Mouse (Mus musculus) induced T-regulatory cell, adult 2 months (primary cell): ENCODE results near the gene Phf19.
A peak's percentile ranks its signal among the peaks of the same experiment; 100 is the strongest.

Source experiments
- DNase-seq: peaks from one replicate; pipeline ENCODE4 v3.0.0-alpha.2; 2012; ENCODE audit warnings: low read depth

The Phf19 gene

DNA sequence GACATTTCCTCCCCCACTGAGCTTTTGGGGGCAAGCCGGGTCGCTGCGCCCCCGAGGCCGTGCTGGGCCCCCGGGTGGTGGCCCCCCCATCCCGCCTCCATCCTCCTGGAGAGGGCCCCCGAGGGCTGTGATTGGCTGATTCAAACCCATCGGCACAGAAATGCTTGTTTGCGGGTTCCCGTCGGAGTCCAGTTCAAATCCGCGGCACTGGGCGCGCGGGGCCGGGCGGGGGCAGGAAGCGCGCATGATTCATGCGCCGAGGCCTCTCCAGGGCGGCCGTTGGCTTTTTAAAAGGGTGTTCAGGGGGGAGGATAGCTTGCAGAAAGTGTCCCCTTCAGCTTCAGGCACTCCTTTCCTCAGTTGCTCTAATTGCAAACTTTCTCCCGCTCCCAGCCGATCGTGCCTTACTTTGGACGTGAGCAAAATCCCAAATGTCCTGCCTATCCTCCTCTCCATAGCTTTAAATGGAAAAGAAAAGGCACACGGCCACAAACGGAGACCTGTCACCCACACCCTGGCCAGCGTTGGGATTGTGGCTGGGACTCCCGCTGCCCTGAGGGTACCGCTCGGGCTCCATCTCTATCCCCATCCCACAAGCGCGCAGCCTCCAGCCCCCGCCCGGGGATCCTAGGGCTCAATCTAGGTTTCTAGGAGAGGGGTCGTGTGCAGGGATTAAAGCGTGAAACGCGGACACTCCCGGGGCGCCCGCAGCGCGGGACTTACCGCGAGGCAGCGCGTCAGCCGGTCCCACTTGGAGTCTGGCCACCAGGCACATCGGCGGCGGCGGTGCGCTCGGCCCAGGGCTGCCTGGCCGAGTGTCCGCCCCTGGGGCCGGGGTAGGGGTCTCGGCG, at the start of gene Phf19:
Gene Phf19, minus strand, starts transcription at position 809 of the 851 bp plus-strand sequence.
- DNase-seq = peak; percentile 77

DNA sequence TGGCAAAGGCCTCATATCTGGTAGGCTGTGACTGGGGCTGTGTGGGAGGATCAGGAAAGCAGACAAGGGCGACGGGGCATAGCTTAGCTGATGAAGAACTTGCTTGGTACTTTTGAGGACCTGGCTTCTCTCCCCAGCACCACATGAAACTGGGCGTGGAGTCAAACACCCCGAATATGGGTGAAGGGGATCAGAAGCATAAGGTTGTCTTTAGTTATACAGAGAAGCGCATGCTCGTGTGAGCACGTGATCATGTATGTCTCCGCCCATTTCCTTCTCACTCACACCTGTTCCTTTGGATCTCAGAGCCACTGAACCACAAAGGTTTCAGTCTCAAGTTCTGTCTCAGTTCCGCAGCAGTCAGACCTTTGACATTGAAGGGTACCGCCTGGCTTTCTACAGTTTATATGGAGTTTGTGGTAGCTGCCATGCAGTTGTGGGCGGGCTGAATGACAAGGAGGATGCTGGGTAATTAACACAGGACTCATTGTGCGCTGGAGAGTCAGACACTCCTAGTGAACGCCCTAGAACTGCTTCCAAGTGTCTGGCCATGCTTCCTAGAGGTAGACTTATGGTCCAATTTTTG, 49.6 kb upstream of the Phf19 start:
- DNase-seq = peak; percentile 97

DNA sequence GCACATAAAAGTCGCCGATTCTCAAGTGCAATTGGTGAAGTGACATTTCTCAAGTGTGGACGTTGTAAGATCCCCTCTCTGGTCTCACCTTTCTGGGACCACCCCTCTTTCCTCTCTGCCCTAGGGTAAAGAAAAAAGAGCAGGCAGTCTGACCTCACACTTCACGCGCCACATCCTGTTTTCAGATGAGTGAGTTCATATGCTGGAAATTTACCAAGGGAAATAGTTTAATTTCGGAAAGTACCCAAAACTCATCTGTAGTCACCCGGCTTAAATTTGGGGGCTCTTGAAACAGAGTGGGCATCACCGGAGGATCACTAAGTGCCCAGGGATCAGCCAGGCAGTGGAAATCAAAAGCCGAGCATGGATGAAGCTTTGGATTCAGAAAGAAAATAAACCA, 49.1 kb upstream of the Phf19 start:
- peak; percentile 96 for DNase-seq

DNA sequence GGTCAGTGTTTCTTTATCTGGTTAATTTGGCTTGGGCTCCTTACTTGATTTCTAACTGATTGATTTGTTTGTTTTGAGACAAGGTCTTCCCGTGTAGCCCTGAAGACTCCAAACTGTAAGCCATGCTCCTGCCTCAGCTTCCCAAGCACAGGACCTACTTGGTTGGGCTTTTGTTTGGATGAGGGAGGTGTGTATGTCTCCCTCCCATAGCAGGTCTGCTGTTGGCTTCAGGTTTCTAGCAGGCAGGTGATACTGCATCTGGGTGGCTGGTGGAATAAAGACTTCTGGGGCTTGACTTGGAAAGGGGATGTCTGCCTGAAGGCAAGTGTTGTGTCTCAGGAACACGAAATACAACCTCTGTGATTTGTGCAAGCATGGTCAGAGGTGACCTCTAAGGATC, 48.4 kb upstream of the Phf19 start:
- peak; percentile 71 for DNase-seq

DNA sequence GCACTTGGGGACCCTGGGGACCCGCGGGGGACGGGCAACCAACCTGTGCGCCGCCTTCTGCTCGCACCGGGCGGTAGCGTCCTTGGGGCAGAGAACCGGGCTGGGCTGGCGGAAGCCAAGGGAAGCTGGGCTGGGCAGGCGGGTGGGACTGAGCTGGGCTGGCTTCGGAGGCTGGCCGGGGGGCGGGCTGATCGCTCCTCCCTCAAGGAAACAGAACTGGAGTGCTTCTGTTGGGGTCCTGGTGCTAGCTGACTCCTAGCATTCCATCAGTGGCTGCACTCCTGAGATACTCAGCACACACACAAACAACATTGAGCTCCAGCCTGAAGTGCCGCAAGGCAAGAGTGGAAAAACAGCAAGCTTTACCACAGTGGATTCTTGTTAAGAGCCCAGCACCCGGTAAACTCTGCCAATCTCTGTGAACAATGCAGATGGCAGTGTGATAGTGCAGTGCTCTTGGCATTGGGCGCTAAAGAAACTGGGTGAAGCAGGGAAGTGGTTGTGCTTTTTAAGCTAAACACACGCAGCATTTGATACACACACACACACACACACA, 47.7 kb upstream of the Phf19 start, which contains the start of gene Traf1:
Gene Traf1, minus strand, starts transcription at position 292 of the 556 bp plus-strand sequence.
- DNase-seq = peak; percentile 91

DNA sequence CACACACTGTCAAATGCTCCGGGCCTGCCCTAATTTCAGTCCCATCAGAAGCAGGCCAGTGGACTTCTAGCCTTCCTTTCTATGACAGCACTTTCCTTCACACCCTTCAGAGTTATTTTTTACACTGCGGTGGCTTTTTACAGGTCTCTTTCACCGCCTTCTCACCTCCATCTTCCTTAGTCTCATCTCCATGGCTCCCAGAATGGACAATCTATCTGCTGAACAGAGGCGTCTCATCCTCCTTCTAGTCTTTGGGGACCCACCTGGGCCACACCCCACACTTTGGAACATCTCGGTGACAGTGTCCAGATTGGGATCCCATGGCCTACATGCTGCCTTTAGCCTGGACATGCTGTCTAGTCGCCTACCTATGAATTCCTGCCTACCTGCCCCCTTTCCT, 47.1 kb upstream of the Phf19 start:
- peak; percentile 73 for DNase-seq

DNA sequence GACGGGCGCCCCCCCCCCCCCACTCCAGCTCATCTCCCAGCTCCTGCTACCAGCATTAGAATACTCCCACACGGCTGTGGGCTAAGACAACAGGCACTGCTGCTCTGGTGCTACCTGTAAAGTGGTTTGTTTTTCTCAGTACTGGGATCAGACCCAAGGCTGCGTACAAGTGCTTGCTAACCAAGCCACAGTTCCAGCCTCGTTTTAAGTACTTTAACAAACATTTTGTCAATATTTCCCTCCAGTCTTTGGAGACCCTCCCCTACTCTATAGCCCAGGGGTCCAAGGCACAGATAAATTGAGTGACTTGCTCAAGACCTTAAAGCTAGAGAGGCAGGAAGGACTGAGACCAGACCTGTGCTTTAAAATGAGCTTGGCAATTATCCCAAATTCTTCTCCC, 46.6 kb upstream of the Phf19 start:
- DNase-seq = peak; percentile 70

DNA sequence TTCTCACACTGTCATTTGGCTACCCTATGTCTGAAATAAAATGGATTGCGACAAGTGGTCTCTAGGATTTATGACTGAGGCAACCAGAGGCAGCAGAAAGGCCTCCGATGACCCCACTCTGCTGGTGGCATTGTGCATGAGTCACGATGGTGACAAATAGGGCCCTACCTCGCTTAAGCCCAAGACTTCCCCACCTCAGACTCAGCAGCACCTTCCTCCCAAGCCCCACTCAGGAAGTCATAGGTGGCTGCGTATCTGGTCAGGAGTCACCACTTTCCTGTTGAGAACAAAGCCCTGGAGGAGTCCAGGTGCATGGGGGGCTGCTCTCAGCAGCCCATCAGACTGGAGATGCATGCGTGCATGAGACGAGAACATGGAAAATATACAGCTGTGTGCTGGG, 44.8 kb upstream of the Phf19 start:
- peak; percentile 81 for DNase-seq

DNA sequence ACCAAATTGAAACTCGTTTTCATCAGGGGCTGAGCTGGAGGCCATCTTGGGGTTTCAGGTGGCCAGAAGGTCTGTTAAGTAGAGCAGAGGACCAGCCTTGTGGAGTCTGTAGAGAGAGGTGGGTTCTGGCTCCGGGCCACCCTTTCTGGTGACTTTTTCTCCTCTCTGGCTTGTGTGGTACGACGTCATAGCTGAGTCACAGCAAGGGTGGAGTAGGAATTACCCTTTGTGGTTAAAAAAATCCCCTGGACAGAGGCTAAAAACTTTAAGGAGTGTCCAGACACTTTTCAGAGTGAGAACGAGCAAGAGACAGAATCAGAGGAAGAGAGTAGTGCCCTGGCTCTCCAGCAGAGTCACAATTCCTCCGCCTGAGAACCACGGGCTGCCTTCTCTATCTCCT, 44.2 kb upstream of the Phf19 start:
- peak; percentile 93 for DNase-seq

DNA sequence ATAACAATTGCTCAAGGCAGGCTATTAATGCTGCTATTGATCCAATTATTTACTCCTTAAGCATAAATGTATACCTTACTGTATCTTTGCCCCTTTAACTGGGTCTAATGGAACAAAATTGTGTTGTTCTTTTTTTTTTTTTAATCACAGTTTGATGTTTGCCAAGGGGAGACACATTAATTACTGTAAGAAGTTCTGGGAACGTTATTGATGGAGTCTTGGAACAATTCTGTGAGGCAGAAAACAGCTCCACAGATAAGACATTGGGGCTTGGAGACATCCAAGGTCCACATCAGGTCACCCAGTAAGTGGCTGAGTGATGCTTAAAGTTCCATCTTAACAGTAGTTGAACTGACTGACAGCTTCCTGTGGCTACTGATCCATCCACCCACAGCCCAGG, 43.6 kb upstream of the Phf19 start:
- no peak for DNase-seq

DNA sequence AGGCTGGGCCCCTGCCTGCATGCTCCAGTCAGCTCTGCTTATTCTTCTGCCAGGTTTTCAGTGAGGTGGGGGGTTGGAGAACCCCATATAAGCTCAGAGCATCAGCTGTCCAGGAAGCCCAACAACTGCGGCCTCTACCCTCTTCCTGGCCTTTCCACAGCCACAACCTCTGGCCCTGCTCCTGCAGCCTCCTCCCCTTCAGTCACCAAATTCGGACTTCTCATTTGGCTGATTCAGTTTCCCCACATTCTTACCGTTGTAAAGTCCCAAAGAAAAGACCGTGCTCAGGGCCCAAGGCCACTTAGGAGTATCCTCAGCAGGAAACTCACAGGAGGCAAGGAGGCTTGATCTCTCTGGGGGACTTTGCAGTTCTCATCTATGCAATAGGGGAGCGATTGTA, 43.1 kb upstream of the Phf19 start:
- peak; percentile 61 for DNase-seq

DNA sequence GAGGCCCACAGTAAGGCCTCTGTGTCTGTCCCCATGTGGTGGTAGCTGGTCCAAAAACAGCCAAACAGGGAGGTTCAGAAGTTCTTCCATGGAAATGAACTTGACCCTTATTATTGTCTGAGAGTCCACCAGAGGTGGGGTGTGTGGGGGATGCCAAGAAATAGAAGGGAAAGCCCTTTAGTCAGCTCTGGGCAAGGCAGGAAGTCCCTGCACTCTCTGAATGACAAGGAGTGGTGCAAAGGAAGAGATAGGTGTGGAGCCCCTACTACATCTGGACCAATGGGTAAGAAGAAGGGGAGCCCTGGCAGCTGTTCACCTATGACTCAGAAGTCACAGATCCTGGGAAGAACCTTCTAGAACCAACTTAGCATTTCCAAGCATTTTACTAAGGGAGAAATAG, 40.5 kb upstream of the Phf19 start:
- peak; percentile 61 for DNase-seq

DNA sequence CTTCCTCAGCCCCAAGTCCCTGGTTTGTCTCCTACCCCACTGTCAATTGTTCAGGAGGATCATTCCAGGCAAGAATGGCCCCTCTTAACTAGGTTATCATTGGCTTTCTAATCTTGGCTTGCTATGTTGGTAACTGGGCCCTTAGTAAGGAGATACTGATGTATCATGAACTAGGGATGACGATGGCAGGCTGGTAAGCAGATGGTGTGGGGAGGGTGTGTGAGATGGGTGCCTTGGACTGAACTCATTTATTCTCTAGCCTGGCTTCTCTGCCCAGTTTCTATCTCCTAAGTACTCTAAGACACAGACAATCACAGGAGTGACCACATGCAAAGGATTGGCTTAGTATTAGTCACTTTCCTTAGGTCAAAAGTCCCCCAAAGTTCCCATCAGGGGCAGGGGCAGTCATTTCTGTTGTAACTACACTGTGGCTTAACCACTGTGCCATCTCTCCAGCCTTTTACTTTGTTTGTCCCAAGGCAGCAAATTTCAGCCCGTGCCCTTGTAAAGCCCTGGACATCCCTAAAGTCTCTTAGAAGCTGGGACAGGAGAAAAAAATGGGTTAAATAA, 39.8 kb upstream of the Phf19 start:
- peak; percentile 39 for DNase-seq

DNA sequence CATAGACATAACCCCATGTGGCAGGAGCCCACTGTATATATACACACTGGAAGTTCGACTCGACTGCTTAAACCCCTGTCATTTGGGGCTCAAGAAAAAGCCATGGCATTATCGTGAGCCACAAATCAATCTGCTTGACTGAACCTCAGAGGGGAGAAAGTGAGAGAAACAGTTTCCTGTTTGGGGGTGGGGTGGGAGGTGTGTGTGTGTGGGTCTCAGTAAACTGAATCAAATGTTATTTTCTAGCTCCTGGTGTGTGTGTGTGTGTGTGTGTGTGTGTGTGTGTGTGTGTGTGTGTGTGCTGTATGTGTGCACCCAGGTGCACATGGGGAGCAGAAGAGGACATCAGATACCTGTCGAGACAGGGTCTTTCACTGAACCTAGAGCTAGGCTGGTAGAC, 39.2 kb upstream of the Phf19 start:
- DNase-seq = peak; percentile 63

DNA sequence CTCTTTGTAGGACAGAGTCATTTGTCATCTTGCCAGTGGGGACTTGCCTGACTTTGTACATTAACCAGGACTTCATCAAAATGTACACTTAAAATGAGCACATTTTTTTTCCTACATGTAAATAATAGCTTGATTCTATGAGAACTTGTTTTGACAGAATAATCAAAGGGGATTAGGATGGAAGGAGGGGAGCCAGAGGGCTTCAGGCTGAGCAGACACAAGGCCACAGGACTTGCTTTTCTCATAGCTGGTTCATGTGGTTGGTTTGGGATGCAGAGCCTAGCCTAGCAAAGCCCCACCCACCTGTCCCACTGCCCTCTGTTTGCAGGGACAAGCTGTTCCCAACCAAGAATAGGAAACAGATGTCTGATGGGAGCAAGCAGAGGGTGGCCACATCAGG, 37.6 kb upstream of the Phf19 start:
- no peak for DNase-seq

DNA sequence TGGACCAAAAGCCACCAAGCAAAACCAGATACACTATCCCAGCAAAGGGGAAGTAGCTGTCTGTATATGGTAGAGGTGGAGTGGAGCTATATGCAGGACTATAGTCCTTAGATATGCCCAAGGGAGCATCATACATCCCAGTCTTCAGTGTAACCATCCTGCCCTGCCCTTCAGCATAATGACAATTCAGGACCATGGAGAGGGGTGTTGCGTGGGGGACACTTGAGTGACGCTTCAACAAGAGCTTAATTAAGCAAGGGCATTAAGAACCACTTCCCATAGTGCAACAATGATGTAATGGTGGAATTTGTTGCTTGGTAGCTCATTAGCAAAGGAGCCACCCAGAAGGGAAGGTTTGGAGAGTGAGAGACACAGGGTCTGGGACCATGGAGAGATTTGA, 34.8 kb upstream of the Phf19 start:
- DNase-seq = peak; percentile 44

DNA sequence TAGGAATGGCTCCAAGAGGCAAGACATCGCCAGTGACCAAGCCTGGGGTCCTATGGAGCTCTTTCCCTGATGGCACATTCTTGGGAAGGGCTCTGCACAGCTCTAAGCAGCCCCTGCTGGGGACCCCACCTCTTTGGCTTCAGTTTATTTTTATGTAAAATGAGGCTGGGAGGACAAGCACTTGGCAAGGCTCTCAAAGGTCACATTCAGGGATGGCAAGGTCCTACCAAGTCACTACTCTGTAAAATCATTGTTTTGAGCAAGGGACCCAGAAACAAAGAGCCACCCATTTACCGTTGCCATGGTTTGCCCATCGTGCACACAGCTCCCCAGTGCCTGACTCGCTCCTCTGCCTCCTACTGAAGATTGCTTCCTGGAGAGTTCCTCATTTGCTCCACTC, 32.2 kb upstream of the Phf19 start:
- no peak for DNase-seq

DNA sequence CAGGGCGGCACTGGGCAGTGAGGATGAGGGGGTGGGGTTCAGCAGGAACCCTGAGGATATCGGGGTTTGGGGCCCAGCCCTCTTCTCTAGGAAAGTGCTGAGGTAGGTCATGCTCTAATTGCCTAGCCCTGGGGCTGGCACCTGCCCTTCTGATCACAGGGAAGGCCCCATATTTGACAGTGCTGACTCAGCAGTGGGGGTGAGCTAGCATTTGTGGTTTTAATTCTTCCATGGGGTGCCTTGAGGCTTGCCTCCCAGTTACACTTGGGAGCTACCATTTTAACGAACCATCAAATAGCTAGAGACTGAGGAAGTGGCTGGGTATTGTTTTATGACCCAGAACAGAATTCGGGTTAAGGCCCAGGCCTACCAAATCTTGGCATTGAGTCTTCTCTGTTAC, 31.8 kb upstream of the Phf19 start:
- peak; percentile 60 for DNase-seq

DNA sequence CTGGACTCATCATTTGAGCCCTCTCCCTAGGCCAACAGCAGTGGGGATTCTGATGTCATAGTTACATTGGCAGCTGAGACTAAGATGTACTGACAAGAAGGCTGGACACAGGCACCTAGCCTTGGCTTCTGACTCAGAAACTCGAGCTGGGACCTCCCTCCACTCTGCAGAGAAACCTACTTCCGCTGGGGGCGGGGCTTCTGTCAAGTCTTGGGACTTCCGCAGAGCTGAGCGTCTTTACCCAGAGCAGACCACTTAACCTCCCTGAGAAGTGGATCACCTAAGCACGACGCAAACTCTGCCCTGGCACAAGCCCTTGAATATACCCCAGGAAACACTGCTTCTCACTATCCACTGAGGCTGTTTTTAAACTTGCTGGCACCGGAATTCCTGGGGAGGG, 30.9 kb upstream of the Phf19 start:
- DNase-seq = peak; percentile 91

DNA sequence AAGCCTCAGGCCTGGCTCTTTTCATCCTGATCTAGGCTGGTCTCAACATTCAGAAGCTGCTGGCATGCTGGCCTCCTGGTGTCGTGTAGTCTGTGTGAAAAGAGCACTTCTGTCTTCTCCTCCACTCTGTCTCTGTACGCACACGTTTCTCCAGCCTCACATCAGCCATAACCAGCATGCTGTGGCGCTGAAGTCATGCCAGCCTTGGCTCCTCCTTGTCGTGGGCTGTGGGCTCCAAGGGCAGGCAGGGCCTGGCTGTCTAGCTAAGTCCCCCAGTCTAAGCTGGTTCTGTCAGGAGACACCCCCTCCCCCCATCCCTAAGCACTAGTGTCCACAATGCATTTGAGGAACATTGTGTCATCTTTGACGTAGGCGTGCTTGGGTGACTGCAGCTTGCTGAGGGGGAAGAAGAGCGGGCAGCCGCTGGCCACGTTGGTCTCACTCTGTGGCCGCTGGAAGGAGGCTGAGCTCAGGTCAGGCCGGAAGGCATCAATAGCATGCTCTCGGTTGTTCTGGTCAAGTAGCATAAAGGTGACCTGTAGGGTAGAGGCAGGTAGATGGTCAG, 29.8 kb upstream of the Phf19 start:
- DNase-seq = no peak

DNA sequence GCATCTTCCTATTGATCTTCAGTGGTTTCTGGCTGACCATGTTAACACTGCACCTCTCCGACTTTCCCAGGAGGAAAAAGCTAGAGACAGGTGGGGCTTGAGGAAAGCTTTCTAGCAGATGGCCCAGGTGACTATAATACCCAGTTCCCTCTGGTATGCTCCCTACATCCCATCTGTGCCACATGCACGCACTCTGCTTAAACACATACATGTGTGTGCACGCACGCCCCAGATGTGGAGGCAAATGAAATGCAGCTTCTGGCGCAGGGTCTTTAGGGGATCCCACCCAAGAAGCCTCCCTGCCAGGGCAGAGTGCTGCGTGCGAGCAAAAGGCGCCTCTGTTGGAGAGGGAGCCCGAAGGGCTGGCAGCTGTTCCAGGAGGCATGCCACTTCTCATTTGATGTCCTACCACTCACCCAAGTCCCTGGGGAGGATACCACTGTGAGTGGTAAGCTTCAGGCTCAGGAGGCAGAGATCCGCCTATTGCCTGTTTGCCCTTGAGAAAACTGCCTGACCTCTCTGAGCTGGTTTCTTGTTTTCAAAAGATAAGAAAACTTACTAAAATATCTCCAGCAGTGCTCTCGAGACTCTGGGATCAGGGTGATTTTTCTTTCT, 27.3 kb upstream of the Phf19 start:
- DNase-seq = peak; percentile 7

DNA sequence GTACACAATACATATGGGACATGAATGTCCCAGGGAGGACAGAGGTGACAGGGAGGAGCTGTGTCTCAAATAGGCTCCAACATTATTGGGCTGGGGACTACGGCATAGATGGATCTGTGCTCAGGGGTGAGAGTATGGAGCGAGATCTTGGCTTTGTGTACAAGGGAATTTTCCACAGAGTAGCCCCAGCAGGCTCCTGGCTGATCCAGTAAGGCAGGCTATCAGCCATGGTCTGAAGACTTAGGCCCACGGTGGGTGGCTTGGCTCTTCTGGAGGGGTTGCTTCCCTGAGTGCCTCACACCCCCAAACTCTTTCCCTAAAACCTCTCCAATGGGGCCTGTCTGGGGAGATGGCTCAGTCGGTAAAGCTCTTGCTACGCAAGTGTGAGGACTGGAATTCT, 26.4 kb upstream of the Phf19 start:
- DNase-seq = no peak
